Mouse (Mus musculus): ENCODE results near the gene Krt4.

The Krt4 gene

GRCm38 (mm10) chr15:101892820-101893219 is 31.7 kb downstream of the Krt4 start, which contains the start of gene Krt76:
Krt76 (minus strand) TSS chr15:101892920.
- DNase-seq (ENCODE audit: low spot score) = no peak

- no peak for DNase-seq (ENCODE audit: low spot score)
Measured at GRCm38 (mm10) chr15:101879776-101880175, 44.8 kb downstream of the Krt4 start.

- no peak for DNase-seq (ENCODE audit: low spot score)
Measured at GRCm38 (mm10) chr15:101878041-101878440, 46.5 kb downstream of the Krt4 start.

GRCm38 (mm10) chr15:101874383-101874782 is 50.2 kb downstream of the Krt4 start:
- no peak for DNase-seq (ENCODE audit: low spot score)

GRCm38 (mm10) chr15:101873231-101873630 is 51.3 kb downstream of the Krt4 start:
- no peak for DNase-seq (ENCODE audit: low spot score)

GRCm38 (mm10) chr15:101869431-101869830 is 55.1 kb downstream of the Krt4 start, which contains the start of gene Krt77:
Krt77 (minus strand) TSS chr15:101869705.
- DNase-seq (ENCODE audit: low spot score) = no peak

All from MN1 (cell line).